Mouse (Mus musculus) fibroblast of lung, adult 2 months (primary cell): ENCODE results near the gene Asmt.

Experiments used
- DNase-seq: peaks from one replicate; pipeline ENCODE4 v3.0.0-alpha.2; 2011; ENCODE audit warnings: low read depth

The Asmt gene

DNA sequence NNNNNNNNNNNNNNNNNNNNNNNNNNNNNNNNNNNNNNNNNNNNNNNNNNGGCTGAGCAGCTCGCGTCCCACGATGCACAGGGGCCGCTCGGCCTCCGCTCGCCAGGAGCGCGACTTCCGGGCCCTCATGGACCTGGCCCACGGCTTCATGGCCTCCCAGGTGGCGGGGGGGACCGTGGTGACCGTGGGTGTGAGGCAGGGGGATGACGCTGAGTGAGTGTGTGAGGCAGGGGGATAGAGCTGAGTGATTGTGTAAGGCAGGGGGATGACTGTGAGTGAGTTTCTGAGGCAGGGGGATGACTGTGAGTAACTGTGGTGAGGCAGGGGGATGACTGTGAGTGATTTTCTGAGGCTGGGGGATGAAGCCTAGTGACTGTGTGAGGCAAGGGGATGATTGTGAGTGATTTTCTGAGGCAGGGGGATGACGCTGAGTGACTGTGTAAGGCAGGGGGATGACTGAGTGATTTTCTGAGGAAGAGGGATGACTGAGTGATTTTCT lies at the start of gene Asmt:
Gene Asmt (plus strand): TSS at position 51 of the 499 bp plus-strand sequence.
- no peak for DNase-seq

DNA sequence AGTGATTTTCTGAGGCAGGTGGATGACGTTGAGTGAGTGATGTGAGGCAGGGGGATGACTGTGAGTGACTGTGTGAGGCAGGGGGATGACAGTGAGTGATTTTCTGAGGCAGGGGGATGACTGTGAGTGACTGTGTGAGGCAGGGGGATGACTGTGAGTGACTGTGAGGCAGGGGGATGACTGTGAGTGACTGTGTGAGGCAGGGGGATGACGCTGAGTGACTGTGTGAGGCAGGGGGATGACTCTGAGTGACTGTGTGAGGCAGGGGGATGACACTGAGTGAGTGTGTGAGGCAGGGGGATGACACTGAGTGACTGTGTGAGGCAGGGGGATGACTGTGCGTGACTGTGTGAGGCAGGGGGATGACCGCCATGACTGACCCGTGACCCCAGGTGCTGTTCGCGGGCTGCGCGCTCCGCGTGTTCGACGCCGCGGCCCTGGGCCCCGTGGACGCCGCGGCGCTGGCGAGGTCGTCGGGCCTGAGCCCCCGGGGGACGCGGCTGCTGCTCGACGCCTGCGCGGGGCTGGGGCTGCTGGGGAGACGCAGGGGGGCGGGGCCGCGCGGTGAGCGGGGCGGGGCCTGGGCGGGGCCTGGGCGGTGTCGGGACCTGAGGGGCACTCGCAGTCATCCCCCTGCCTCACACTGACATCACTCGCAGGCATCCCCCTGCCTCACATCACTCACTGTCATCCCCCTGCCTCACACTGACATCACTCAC lies 948 bp downstream of the Asmt start:
- no peak for DNase-seq

DNA sequence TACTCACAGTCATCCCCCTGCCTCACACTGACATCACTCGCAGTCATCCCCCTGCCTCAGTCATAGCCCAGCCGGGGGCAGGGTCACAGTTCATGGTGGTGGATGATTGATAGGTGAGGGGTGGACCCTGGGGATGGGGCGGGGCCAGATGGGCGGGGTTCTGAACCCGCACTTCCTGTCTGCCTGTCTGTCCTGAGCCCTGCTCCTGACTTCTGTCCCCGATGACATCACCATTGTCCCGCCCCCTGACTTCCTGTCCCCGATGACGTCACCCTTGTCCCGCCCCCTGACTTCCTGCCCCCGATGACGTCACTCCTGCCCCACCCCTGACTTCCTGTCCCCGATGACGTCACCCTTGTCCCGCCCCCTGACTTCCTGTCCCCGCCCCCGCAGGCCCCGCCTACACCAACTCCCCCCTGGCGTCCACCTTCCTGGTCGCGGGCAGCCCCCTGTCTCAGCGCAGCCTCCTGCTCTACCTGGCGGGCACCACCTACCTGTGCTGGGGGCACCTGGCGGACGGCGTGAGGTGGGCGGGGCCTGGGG lies 1.9 kb downstream of the Asmt start:
- no peak for DNase-seq

DNA sequence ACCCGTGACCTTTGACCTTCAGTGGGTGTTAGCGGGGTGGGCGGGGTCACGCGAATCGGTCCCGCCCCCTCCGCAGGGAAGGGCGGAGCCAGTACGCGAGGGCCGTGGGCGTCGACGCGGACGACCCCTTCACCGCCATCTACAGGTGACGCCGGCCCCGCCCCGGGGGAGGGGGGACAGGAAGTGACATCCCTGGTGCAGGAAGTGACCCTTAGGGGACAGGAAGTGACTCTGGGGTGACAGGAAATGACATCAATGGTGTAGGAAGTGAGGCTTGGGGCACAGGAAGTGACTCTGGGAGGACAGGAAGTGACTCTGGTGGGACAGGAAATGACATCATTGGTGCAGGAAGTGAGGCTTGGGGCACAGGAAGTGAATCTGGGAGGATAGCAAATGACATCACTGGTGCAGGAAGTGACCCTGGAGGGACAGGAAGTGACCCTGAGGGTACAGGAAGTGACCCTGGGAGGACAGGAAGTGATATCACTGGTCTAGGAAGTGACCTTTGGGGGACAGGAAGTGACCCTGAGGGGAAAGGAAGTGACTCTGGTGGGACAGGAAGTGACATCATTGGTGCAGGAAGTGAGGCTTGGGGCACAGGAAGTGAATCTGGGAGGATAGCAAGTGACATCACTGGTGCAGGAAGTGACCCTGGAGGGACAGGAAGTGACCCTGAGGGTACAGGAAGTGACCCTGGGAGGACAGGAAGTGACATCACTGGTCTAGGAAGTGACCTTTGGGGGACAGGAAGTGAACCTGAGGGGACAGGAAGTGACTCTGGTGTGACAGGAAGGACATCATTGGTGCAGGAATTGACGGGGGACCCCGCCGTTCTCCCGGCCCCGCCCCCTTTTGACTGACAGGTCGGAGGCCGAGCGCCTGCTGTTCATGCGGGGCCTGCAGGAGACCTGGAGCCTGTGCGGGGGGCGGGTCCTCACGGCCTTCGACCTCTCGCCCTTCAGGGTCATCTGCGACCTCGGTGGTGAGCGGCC lies 2.7 kb downstream of the Asmt start:
- DNase-seq = no peak

DNA sequence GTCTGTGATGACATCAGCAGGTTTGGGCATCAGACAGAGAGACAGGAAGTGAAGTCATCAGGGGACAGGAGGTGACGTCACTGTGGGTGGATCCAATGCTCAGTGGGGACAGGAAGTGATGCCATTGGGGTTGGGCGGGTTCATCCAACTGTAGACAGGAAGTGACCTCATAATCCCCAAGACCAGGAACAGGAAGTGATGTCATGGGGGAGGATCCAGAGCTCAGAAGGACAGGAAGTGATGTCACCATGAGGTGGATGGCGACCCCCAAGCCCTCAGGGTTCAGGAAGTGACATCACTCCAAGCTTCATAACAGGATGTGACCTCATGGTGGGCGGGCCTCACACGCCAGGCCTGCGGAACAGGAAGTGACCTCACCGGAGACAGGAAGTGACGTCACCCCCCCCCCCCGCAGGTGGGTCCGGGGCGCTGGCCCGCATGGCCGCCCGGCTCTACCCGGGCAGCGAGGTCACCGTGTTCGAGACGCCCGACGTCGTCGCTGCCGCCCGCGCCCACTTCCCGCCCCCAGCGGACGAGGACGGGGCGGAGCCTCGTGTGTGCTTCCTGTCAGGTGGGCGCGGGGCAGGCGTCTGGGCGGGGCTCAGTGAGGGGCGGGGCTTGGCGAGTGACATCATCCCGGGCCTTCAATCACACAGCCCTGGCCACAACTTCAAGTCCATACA lies 3.6 kb downstream of the Asmt start:
- DNase-seq = no peak

DNA sequence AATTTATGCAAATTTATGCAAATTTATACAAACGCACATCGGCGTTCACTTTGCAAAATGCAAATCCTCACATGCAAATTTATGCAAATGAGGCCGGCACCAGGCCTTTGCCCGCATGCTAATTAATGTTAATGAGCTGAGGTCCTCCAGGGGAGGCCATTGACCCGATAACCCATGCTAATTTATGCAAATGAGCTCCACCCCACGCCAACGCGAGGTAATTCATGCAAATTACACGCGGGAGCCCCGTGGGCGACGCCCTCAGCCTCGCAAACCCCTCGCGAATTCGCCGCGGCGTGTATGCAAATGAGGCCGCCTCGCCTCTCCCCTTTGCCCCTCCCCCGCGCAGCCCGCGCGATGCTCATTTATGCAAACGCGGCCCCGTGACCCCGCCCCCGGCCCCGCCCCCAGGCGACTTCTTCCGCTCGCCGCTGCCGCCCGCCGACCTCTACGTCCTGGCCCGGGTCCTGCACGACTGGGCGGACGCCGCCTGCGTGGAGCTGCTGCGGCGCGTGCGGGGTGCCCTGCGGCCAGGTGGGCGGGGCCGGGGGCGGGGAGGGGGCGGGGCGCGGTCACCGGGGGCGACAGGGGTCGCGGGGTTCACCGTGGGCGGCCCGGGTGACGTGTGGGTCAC lies 4.3 kb downstream of the Asmt start:
- DNase-seq = no peak

DNA sequence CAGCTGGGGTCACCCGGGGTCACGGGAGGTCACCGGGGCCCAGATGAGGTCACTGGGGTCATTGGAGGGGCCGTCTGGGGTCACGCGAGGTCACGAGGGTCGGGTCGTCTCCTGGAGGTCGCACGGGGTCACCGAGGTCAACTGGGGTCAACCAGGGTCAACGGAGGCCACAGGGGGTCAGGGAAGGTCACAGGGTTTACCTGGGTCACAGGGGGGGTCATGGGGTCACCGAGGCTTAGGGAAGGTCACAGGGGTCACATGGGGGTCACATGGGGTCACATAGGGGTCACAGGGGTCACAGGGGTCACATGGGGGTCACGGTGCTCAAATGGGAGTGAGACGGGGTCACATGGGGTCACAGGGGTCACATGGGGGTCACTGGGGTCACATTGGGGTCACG lies 4.8 kb downstream of the Asmt start:
- no peak for DNase-seq

DNA sequence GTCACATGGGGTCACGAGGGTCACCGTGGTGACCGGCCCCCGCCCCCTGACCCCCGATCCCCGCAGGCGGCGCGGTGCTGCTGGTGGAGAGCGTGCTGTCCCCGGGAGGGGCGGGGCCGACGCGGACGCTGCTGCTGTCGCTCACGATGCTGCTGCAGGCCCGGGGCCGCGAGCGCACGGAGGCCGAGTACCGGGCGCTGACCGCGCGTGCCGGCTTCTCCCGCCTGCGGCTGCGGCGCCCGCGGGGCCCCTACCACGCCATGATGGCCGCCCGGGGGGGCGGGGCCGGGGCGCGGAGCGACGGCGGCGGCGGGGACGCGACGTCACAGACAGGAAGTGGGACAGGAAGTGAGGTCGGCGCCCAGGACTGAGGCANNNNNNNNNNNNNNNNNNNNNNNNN lies 5.2 kb downstream of the Asmt start:
- DNase-seq = no peak
